Mouse (Mus musculus) MN1 (cell line): ENCODE measurements around the gene Adat2.
A peak's percentile ranks its signal among the peaks of the same experiment; 100 is the strongest.

Experiments
- DNase-seq: peaks from one replicate; pipeline ENCODE4 v3.0.0-alpha.2; 2016; ENCODE audit warnings: low spot score

Gene Adat2

DNA sequence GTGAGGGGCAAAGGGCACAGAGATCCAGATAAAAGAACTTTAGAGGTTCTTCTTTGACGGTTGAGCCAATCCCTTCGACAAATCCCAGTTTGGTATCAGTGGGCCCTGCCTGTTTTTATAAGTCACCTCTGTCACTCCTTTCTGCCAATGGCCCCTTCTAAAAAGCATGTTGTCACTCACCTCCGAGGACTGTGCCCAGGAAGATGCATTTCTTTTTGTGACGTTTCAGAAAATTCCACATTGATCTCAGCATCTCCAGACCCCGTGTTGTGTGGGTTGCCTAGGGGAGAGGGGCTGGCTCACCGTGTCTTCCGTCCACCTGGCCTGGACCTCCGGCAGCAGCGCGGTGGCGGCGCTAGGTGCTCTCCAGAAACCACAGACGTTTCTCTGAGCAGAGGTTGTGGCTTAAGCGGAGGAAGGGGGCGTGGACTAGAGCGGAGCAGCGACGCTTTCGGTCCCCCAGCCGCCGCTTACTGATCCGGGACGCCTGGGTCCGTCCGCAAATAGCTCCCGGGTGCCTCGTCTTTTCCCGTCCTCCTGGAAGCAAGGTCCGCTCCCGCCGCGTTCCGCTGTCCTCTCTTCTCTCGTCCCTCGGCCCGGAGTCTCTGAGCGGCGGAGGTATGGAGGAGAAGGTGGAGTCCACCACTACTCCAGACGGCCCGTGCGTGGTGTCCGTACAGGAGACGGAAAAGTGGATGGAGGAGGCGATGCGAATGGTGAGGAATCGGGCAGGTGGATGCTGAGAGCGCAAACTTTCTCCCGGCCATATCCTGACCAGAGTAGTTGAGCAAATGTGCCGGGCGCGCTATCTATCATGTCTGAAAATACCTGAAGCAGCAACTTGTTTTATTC, at the start of gene Adat2, which contains the start of gene Pex3:
TSS of gene Adat2 (plus strand) at position 249 of the 852 bp plus-strand sequence.
TSS of gene Pex3 (minus strand) at position 497 of the 852 bp plus-strand sequence.
- peak; percentile 98 for DNase-seq

DNA sequence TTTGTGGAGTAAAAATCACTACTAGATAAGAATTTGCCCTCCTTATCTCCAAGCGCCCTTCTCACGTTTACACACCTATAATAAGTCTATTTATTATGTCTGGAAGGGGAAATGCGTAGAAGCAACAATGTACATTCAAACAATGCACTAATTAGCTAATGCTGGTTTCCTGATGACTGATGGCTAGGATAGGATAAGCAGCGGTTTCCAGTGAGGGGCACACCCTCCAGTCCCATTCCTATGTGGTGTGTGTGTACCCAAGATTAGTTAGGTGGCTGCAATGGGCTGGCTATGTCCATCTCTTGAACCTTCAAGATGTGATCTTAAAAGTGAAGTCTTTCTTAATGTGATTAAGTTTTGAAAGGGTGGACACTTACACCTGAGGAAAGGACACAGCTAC, 30.8 kb upstream of the Adat2 start:
- no peak for DNase-seq

DNA sequence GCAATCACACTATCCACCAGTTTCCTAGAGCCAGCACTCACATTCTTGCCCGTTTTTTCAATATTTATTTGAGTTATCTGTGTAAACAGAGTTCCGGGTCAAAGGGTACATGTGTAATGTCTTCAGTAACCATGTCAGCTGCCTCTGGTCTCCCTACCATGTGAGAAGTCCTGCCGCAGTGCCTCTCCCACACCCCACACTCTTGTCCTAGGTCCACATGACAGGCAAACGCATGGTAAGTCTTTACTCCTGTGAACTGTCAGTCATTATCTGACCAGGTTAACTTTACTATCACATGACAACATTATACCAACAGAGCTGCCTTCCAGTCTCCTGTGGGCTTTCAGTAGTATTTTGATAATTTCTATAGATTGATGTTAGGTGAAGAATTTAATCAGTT, 24.5 kb upstream of the Adat2 start:
- no peak for DNase-seq

DNA sequence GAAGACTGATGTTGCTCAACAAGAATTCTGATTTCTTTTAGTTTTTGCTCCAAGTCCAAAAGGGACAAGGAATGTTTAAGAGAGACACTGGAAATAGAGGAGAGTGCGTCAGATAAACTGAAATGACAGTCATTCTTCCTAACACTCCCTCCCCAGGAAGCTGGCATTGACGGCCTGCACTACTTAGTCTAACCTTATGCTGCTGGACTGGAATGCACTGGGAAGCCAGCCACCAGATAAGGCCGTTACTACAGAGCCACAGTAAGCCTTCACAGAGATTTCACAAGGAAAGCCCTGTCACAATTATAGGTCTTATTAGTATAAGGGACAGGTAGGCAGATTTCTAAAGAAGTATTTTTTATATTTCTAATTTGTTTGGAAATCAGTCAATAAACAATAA, 17.9 kb upstream of the Adat2 start:
- DNase-seq: no peak

DNA sequence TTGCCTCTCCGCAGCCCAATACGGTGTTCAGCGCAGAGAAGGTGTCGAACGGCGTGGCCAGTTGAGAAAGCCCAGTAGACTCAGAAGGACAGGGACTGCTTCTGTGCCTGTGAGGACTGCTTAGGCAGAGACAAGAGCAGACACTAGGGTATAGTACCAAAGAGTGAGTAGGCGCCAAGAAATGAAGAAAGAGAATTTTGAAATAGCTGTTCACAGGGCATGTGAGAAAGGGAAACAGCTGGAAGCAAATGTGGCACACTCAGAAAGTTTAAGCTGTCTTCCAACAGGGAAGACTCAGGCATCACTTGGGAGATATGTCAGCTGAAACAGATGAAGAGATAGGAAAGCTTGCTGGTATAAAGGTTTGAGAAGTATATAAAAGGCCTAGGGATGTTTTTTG, 16.0 kb upstream of the Adat2 start:
- no peak for DNase-seq

DNA sequence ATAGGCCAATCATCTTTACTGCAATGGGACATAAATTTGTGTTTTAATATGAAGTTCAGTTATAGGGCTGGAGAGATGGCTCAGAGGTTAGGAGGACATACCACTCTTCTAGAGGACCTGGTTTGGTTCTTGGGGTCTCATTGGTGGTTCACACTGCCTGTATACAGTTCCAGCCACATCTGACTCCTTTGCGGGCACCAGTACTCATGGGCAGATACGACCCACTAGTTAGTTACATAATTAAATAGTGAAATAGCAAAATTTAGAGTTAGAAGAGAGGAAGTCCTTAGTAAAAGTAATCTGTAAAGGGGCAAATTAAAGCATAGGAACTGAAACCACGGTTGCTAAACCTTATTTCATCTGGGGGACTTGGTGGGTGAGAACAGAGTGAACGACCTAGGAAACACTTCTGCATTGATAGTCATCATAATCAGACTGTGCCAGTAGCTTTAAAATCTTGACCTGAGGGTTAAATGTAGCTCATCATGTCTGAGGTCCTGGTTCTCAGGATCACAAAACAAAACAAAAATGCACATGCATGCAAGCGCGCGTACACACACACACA, 12.8 kb upstream of the Adat2 start:
- no peak for DNase-seq

DNA sequence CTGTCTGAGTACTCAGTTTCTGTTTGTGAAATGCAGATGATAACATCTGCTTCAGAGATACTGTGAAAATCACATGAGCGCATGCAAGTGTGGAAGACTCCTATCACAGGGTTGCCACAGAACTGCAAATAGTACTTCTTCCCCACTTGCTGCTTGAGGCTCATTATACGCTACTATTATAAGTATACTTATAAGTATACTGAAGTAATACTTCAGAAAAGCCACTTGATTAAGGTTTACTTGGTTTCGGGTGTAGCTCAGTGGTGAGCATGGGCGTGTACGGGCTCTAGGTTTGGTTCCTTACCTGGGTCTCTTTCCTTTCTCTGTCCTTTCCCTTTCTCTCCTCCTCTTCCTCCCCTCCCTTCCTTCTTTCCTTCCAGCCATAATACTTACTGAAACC, 11.0 kb upstream of the Adat2 start:
- DNase-seq: no peak

DNA sequence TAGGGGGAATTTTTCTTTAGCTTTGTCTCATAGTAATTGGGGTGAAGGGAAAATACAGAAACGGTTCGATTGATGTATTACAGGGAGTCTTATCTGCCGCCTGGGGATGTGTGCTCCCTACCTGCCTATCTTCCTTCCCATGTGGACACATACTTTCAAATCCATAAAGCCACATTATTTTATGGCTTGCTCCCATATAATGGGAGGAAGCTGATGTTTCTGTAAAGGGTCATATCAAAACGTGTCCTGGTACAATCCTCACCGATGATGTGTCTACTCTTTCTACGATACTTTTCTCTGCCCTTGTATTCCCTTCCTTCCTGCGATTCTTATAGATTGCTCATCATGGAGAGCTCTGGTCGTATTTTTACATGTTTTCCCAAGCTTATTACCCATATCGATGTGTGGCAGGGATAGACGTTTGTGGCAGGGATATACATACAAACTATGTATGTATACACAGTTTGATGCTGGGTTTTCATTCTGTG, 848 bp downstream of the Adat2 start:
- DNase-seq: peak; percentile 55

DNA sequence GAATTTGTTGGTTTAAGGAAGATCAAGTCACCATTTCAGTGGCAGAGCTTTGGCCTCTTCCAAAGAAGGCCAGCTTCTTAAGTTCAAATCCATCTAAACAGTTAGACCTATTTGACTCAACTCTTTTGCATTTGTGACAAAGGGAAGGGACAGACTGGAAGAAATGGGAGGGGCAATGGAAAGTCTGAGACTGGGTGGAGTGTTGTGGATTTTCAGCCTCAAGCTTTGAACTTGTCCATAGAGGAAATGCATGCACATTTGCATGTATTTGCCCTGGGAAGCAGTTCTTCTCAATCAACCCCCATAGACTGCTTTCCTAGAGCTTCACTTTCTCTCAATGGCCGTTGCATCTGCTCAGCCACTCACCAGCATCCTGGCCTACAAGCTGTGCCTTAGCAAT, 1.6 kb downstream of the Adat2 start:
- DNase-seq: no peak

DNA sequence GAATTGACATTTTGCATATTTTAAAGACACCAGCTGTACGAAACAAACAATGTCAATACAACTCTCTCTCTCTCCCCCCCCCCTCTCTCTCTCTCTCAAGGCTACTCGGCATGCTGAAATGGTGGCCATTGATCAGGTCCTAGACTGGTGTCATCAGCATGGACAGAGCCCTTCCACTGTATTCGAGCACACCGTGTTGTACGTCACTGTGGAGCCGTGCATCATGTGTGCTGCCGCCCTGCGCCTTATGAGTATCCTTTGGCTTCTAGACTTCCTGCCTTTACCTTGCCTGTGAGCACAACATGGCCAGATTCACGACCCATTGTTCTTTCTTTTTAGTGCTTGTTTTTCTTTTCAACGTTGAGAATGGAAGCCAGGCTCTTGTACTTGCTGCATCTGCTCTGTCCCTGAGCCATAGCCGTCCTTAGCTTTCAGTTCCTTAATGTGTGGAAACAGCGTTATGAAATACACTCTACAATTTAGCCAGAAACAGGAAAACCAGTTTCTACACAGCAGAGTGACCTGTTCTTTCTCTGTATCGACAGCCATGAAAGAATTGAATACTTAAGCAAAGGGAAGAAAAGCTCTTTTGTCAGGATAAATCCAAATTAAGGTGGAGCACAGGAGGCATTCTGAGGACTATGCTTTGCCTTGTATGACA, 7.5 kb downstream of the Adat2 start:
- DNase-seq: no peak

DNA sequence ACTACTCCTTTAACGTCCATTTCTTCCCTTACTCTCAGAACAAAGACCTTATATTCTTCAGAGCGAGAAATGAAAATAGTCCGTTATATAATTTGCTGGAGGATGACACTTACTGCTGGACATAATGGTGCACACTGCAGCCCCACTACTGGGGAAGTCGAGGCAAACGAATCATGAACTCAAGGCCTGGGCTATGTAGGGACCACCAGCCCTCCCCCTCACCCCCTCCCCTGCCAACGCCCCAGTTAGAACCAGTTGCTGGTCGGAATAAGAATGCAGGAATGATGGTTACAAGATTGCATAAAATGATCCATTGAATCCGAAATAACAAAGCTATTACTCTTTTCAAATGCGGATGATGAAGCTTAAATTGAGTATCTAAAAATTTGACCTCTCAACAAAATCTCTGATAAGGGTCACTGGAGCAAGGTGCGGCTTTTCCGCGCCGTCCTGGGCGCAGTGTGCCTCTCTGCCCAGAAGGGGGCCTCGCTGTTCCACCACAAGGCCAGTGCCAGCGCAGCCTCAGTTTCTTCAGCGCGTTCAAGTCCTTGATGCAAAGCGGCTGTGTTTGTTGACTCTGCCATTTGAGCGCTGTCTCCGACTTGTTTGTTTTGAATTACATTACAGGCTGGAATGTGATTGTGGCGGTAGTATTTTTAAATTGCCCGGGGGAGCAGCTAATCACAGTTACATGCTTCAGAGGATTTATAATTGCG, 11.8 kb downstream of the Adat2 start:
- no peak for DNase-seq

DNA sequence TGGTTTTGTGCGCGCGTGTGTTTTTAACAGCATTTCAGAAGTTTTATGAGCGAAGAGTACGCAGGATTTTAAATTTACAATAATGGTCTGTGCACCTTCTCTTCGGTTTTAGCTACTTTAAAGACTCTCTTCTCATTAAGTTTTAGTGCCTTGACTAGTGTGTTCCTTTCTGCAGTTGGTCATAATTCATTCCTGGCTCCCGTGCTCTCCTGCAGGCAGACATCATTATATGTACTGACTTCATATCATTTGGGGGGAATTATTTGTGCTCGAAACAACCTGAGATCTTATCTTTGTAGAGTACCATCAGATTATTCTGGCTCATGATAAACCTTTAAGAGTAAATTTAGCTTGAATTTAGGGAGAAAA, 12.4 kb downstream of the Adat2 start:
- DNase-seq: no peak

DNA sequence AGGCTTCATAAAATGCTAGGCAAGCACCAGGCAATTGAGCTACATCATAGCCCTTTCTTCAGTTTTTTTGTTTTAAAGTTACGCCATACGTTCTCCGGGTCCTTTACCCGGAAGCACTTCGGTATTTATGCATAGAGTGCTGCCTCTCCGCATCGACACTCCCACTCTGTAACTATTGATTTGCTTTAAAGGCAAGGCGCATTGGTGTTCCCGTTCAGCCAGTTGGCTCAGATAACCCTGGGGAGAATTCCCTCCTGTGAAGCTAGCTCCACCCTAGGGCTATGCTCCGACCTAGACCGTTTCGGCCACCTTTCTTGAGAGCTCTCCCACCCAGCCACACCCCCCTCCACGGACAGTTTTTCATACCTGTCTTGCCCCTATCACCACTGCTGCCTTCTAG, 13.7 kb downstream of the Adat2 start:
- no peak for DNase-seq

DNA sequence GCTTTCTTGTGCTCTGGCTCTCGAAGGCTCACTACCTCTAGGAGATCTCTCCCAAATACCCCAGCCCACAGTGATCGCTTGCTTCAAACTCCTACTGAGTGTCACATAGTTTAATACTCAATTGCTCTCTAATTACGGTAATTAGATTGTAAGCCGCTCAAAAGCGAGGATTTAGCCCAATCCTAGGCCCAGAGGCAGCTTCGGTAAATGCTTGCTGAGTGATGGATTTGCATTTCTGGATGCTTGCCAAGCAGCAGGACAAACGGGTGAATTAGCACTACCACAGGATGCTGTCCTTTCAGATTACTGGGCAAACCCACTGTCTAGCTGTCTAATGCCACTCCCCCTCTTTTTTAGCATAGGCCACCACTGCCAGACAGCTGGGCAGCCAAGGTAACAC, 17.1 kb downstream of the Adat2 start:
- DNase-seq: peak; percentile 67

DNA sequence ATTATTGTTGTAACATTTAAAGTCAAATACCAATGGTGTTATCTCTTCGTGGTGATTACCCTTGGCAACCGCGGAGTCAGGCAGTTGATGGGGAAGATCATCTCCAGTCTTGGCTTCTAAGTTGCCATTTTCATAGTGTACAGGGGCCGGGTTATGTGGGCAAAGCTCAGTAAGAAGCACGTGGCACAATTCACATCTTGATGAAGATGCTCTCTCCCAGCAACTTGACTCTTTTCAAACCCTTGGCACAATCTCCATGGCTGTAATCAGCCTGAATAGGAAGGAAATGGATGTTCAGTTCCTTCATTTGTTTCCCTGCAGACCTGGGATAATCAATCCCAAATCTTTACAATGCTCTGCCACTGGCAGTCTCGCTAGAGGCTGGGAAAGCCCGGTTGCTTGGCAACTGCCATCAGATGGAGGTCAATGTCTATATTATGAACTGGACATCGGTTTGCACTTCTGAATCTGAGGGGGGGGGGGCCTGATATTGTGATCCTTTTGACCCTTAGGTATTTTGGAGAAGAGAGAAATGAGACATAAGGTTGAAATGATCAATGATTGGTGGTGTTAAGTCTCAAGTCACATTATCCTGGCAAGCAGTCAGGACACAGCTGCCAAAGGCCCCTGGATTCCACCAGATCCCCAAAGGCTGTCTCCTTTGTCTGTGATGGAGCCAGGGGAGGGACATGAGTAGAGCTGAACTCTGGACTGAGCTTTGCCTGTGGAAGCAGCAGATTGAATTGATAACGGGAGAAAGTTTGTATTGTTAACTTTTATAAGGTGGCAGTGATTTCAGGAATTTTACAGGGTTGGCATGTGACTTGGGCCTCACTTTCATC, 18.2 kb downstream of the Adat2 start:
- no peak for DNase-seq

DNA sequence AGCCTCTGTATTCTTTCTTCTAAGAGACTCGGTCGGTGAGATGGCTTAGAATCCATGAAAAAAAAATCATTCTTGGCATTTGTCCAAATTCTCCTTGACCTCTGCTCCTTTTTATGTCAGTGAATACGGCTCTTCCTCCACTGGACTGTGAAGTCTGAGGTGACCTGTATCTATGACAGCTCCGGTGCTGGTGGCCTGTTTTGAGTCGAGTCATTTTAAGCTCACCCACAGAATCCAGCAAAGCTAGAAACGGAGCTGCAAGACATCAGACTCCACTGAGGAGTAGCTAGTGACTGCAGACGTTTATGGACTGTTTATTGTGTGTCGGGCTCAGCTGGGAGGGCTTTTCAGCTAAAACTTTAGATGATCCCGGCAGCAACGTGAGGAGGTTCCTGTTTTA, 19.3 kb downstream of the Adat2 start:
- peak; percentile 47 for DNase-seq

DNA sequence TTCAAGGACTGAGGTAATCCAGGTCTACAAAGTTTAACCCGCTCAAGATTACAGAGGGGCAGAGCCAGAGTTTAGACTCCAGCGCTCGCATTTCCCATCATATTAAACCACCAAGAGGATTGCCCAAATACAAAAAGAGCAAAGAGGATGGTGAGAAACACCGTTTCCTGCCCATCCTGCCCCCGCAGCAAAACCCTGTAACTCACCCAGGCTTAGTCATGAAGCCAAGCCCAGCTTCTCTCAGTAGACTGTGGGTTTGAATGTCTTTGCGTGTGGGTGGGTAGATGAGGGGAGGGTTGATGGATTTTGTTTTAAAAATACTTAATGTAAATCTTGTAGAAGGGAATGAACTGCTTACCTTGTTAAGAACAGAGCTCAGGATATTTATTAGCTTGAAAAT, 19.7 kb downstream of the Adat2 start:
- DNase-seq: no peak

DNA sequence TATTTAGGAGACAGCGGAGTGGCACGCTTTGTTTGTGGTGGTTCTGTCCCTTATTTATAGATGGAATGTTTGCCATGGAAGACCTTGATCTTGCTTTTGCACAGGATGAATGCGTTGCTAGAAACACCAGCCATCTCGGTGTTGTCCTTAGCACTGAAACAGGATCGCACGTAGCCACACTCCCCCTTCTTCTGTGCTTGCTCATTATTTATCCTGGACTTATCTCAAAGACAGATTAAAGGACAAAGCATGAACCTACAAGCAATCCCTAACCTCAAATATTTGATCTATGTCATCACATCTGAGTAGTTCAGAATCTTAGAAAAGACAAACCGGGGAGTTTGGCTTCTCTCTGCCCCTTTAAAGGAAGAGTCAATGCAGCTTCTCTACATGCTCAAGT, 24.4 kb downstream of the Adat2 start:
- DNase-seq: no peak

DNA sequence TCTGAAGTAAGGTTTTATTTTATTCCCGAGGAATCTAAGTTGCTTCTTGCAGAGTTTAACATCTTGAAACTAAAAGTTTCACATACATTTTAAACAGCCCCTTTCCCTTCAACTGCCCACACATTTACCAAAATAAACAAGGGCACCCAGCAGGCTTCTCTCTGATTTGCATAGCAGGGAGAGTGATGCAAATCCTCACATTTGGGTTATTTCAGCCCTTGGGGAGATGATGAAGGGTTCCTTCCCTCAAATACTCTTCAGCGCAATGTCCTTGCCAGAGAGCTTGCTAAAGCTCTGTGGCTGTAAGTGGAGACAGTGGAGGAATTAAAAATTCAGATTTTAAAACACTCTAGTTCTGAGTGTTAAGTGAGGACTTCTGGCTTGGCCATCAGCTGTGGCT, 35.2 kb downstream of the Adat2 start:
- no peak for DNase-seq

DNA sequence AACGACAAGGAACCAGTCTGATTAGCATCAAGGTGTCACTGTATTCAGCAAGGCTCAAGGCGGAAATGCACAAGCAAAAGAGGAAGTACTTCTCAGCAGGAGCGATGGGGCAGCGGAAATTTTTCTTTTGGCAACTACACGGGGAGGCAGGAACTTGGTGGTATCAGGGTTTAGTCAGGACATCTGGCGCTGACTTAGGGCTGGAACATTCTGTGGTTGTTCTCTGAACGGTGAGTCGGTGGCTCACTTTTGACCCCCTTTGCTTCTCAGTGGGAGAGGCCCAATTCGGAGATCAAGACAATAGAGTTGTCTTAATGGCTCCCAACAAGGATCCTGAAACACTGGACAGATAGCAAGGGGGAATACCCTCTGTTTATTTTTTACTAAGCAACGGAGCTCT, 39.5 kb downstream of the Adat2 start:
- no peak for DNase-seq

DNA sequence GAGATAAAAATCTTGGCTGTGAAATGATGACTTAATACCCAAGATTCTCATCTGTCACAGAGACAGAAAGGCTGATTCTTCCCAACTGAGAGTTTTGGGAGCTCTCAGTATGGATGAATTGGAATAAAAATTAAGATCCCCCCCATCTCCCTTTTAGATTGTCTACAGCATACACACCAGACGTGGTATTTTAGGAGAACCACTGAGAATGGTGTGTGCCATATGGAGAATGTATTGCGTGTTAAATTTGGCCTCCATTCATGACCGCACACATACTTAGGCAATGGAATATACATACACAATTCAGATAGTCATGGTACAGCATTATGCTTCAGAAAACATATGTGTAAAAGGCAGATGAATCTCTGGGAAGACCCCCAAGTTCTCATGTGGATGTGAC, 40.8 kb downstream of the Adat2 start:
- DNase-seq: no peak

DNA sequence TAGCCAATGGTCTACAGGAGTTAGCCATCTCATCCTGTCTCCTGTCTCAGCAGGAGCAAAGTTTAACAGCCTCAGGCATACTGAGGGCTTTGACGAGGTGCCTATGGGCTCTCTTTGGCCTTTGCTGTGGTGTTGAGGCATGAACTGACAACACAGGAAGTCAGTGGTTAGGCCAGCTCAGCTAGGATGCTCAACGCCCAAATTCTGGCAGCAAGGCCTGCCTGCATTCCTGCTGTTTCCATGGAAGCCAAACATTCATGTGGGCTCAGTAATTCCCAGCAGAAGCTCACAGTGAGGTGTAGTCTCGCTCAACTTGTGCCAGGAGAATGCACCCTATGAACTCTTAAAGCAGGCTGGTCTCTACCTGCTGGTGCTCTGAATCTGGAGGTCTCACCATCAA, 43.4 kb downstream of the Adat2 start:
- peak; percentile 21 for DNase-seq
